Mouse (Mus musculus): Measurements from ENCODE around the gene Tex35. TPM values are rescaled to one million over a fixed set of nuclear protein-coding genes. Genes with fewer than 3 reads are reported as not detected.

Gene Tex35
- polyA plus RNA-seq, 1 experiment from 2014 or later: not detected

DNA sequence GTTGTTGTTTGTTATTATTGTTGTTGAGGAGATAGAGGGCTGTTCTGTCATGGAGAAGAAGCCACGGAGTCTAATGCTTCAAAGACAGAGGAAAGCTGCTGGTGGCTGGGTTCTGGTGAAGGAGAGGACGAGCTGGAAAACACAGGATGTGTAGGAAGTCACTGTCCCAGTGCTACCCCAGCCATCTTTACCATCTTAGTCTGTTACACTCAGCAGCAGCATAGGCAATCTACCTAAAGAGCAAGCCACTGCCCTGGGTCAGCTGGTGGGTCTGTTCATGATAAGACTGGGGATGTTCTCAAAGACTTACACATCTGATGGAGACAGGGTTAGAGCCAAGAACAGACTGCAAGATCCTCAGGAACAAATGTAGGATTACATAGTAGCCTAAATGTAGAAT is 58.6 kb downstream of the Tex35 start:
- Histone ChIP-seq H3K36me3 (ENCODE audit: control insufficient read depth, insufficient read depth, low read length) (no peaks in the 10 kb centered on the region), H3K4me2 (ENCODE audit: low read depth, low read length, severe bottlenecking) (no peak overlapping the region), H3K27ac (ENCODE audit: low read depth, low read length) (no peak overlapping the region), H3K27me3 (ENCODE audit: control insufficient read depth, insufficient read depth, low read length) (no peaks in the 10 kb centered on the region), H3K9ac (ENCODE audit: low read length) (no peak overlapping the region), H3K4me1 (replicated peaks; ENCODE audit: control insufficient read depth, insufficient read depth, low read length) (peaks cover 13% of the 10 kb centered on the region), H3K9me3 (ENCODE audit: control insufficient read depth, low read length) (no peaks in the 10 kb centered on the region), H3K4me3 (ENCODE audit: low read depth, low read length) (no peak overlapping the region)
- DNase-seq (ENCODE audit: low spot score) (no peak), ATAC-seq (replicated peaks; ENCODE audit: low FRiP score) (no peak)
- 75% methylated on average over 2 of the region's 2 CpGs for WGBS

Other genes starting within 250 kb of the Tex35 start
- gene Ralgps2, start 169.1 kb downstream of the Tex35 start, polyA plus RNA-seq (2014; fragmentation: Nextera tagmentation; extraction: Ambion mirVana): 73.8 and 82.0 TPM in 2 replicates

Measured in forebrain, embryonic 11.5 days (tissue).